Mouse (Mus musculus) left cerebral cortex, adult 2 months (tissue): Measurements from ENCODE around the gene Taar5. TPM values are rescaled to one million over a fixed set of nuclear protein-coding genes. Genes with fewer than 3 reads are reported as not detected.

ENCODE experiments used
- DNase-seq, 2 experiments: peaks; one replicate each; pipeline ENCODE4 v3.0.0; 2021 to 2022; ENCODE audit warnings: low spot score in 2 of 2, mixed read lengths in 1 of 2; ENCODE audit errors: extremely low spot score in 1 of 2
- H3K27ac ChIP-seq: fragments of 200-600 bp; 2 replicates; pipeline ENCODE4 v1.8.1; 2022
- H3K4me3 ChIP-seq: fragments of 200-600 bp; 2 replicates; pipeline ENCODE4 v1.8.1; 2022
- CTCF ChIP-seq: fragments of 200-600 bp; IDR thresholded peaks from 2 replicates; pipeline ENCODE4 v1.8.1; 2022; ENCODE audit warnings: antibody characterized with exemption, mild to moderate bottlenecking, moderate library complexity
- intact Hi-C: fragments of 180-260 bp; cut with DNase I; formaldehyde crosslinking; loops from one replicate; pipeline ENCODE4 v1.15.1; 2025
- long read RNA-seq, 2 experiments: library from polyadenylated mRNA; stranded (forward); transcript quantifications; one replicate each; pipeline ENCODE4 v2.0.0; 2021; ENCODE audit warnings: borderline mapping rate in 2 of 2
- total RNA-seq, 2 experiments: library from RNA; stranded (reverse); gene quantifications; 2 replicates each; pipeline ENCODE4 v1.2.3; 2021

Taar5 gene
- not detected for total RNA-seq
- long read RNA-seq, experiment 1, result 0 reads
- long read RNA-seq, experiment 2, result 0 reads

- intact Hi-C loops, result loop anchor here (10.0 kb wide), 1 partner anchor 144 kb away; no protein-coding TSS in a partner anchor
- H3K27ac ChIP-seq, result no peak within 1 kb of the TSS
- no peak for TF ChIP-seq CTCF
- DNase-seq, result no peak
- no peak within 1 kb of the TSS for H3K4me3 ChIP-seq
Observed at GRCm38 (mm10) chr10:23970656-23971165, at the start of gene Taar5. TSS of gene Taar5 (plus strand) at chr10:23970706.

GRCm38 (mm10) chr10:23922468-23922867 lies 48.0 kb upstream of the Taar5 start:
- H3K4me3 ChIP-seq, result no peak overlapping the region
- intact Hi-C loops, result no loop called here
- no peak for DNase-seq
- TF ChIP-seq CTCF, result no peak
- H3K27ac ChIP-seq, result no peak overlapping the region

GRCm38 (mm10) chr10:23923941-23924340 lies 46.6 kb upstream of the Taar5 start:
- Histone ChIP-seq H3K27ac (no peak overlapping the region), H3K4me3 (no peak overlapping the region)
- TF ChIP-seq CTCF, result no peak
- intact Hi-C loops, result no loop called here
- no peak for DNase-seq

GRCm38 (mm10) chr10:23937613-23938012 lies 32.9 kb upstream of the Taar5 start:
- no peak for DNase-seq
- Histone ChIP-seq H3K27ac (no peak overlapping the region), H3K4me3 (no peak overlapping the region)
- TF ChIP-seq CTCF, result no peak
- intact Hi-C loops, result no loop called here

- H3K27ac ChIP-seq, result no peak within 1 kb of the TSS
- intact Hi-C loops, result no loop called here
- no peak for TF ChIP-seq CTCF
- DNase-seq, result no peak
- H3K4me3 ChIP-seq, result no peak within 1 kb of the TSS
Observed at GRCm38 (mm10) chr10:23938312-23938711, 32.2 kb upstream of the Taar5 start, which contains the start of gene Taar2. TSS of gene Taar2 (plus strand) at chr10:23938572.

GRCm38 (mm10) chr10:23942465-23942864 lies 28.0 kb upstream of the Taar5 start:
- no peak for DNase-seq
- intact Hi-C loops, result no loop called here
- H3K27ac ChIP-seq, result no peak overlapping the region
- peak; percentile 34 for TF ChIP-seq CTCF
- no peak overlapping the region for H3K4me3 ChIP-seq

GRCm38 (mm10) chr10:23948026-23948425 lies 22.5 kb upstream of the Taar5 start:
- no peak overlapping the region for H3K27ac ChIP-seq
- DNase-seq, result no peak
- intact Hi-C loops, result no loop called here
- H3K4me3 ChIP-seq, result no peak overlapping the region
- no peak for TF ChIP-seq CTCF

GRCm38 (mm10) chr10:23949508-23950005 lies 20.9 kb upstream of the Taar5 start, which contains the start of gene Taar3:
TSS of gene Taar3 (plus strand) at chr10:23949558.
- no peak within 1 kb of the TSS for H3K4me3 ChIP-seq
- intact Hi-C loops, result no loop called here
- no peak within 1 kb of the TSS for H3K27ac ChIP-seq
- no peak for TF ChIP-seq CTCF
- no peak for DNase-seq

GRCm38 (mm10) chr10:23951714-23952113 lies 18.8 kb upstream of the Taar5 start:
- no peak overlapping the region for H3K27ac ChIP-seq
- H3K4me3 ChIP-seq, result no peak overlapping the region
- intact Hi-C loops, result no loop called here
- no peak for TF ChIP-seq CTCF
- DNase-seq, result no peak

GRCm38 (mm10) chr10:23959071-23959470 lies 11.4 kb upstream of the Taar5 start:
- Histone ChIP-seq H3K4me3 (no peak overlapping the region), H3K27ac (no peak overlapping the region)
- DNase-seq, result no peak
- intact Hi-C loops, result no loop called here
- TF ChIP-seq CTCF, result no peak

GRCm38 (mm10) chr10:23960444-23960915 lies 10.0 kb upstream of the Taar5 start, which contains the start of gene Taar4:
TSS of gene Taar4 (plus strand) at chr10:23960494.
- no peak within 1 kb of the TSS for H3K27ac ChIP-seq
- no peak within 1 kb of the TSS for H3K4me3 ChIP-seq
- intact Hi-C loops, result no loop called here
- DNase-seq, result no peak
- no peak for TF ChIP-seq CTCF

- no peak for TF ChIP-seq CTCF
- no peak for DNase-seq
- H3K27ac ChIP-seq, result no peak overlapping the region
- H3K4me3 ChIP-seq, result no peak overlapping the region
- intact Hi-C loops, result no loop called here
Observed at GRCm38 (mm10) chr10:23963444-23963843, 7.1 kb upstream of the Taar5 start.
